Mouse (Mus musculus) ES-E14 (cell line): Measurements from ENCODE around the gene Tead4.

Experiments used
- CHD2 ChIP-seq: IDR thresholded peaks from 2 replicates; pipeline ENCODE4 v1.6.1; 2014; ENCODE audit warnings: mild to moderate bottlenecking, low read depth, low read length, inconsistent platforms
- HCFC1 ChIP-seq: IDR thresholded peaks from 2 replicates; pipeline ENCODE4 v1.6.1; 2012; ENCODE audit warnings: low read length, inconsistent platforms, borderline replicate concordance; ENCODE audit not compliant: insufficient read depth
- MAFK ChIP-seq: IDR thresholded peaks from 2 replicates; pipeline ENCODE4 v1.6.1; 2014; ENCODE audit warnings: mild to moderate bottlenecking, low read depth, low read length, inconsistent platforms; ENCODE audit not compliant: insufficient read depth
- ZC3H11A ChIP-seq: IDR thresholded peaks from 2 replicates; pipeline ENCODE4 v1.6.1; 2012; ENCODE audit warnings: low read depth, mild to moderate bottlenecking, inconsistent platforms, low read length, borderline replicate concordance
- ZNF384 ChIP-seq: IDR thresholded peaks from 2 replicates; pipeline ENCODE4 v1.6.1; 2012; ENCODE audit warnings: low read depth, low read length, inconsistent platforms

DNA sequence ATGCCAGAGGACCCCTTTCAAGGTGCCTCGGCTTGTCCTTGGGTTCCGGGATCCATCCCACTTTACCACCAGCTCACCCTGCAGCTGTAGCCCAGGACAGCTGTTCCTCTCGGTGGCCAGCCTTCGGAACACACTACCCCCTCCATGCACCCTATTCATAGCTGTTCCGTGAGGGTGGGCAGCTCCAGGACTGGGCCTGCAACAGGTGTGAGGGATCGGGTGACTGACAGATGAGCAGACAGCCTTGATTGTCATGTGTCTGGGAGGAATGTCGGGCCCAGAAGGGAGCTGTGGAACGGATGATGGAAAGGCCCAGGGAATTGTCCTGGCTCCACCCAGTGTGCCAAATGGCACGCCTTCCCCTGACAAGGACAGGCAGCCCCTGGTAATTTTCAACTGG, 64.0 kb downstream of the Tead4 start:
- TF ChIP-seq ZNF384 (no peak), HCFC1 (no peak), ZC3H11A (no peak), CHD2 (no peak), MAFK (no peak)
